In the genomic region with DNA sequence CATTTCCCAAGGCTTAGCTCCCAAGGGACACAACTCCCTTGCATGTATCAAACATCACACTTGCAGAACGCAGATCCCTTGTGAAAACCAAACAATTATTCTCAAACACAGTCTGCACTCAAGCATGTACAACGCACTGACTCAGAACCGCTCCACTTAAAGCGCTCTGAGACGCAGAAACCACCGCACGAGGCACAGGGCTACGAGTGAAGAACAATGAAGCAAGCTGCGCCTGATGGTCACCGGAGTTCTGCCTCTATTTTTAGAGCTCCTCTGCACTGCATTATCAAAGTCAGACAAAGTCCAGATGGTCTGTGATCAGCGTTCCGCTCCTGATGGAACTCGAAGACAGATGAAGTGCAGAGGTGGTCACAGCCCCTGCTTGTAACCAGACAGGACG, we compare ENCODE assay signal across 9 mouse cellular contexts. TPM values are rescaled to one million over a fixed set of nuclear protein-coding genes. Genes with fewer than 3 reads are reported as not detected.
DNase-seq lines count a peak whose midpoint lies in the region; ATAC-seq and TF ChIP-seq lines count a peak whose summit lies in the region.
"Had no signal": no experiment of that assay in that cellular context is flagged by ENCODE, and none has a peak within 500 bp of the region (broad histone marks: within the 10 kb centered on the region; RNA-seq: fewer than 3 reads in every experiment).

No protein-coding gene starts in this region.

- intact Hi-C loops in gastrocnemius, adult 2 months (cut with DNase I), result no loop called here
- intact Hi-C loops in gastrocnemius, postnatal 14 days (cut with DNase I; ENCODE audit: low total_unique reads), result no loop called here

- H3K36me3 ChIP-seq in heart, embryonic 13.5 days, result peaks cover 16% of the 10 kb centered on the region
- no peaks in the 10 kb centered on the region for H3K36me3 ChIP-seq in midbrain, embryonic 12.5 days

- H3K4me3 ChIP-seq in gastrocnemius, adult 2 months, result peak overlapping the region; percentile 43
- H3K4me3 ChIP-seq in brown adipose tissue, adult 24 weeks (ENCODE audit: insufficient read depth, low read depth, low read length), result peak overlapping the region; percentile 4; the same call in 1 of the 2 replicates
- H3K4me3 ChIP-seq in heart, embryonic 13.5 days, result peak overlapping the region; percentile 20
- H3K4me3 ChIP-seq in midbrain, embryonic 12.5 days, result no peak overlapping the region

- peak overlapping the region; percentile 28; the same call in 1 of the 2 replicates for H3K27ac ChIP-seq in gastrocnemius, adult 2 months
- no peak overlapping the region for H3K27ac ChIP-seq in brown adipose tissue, adult 24 weeks (replicated peaks; ENCODE audit: low read depth, low read length)
- peak overlapping the region; percentile 98 for H3K27ac ChIP-seq in heart, embryonic 13.5 days (replicated peaks)
- no peak overlapping the region for H3K27ac ChIP-seq in midbrain, embryonic 12.5 days (replicated peaks)
- H3K27ac ChIP-seq: liver, embryonic 14.5 days had no signal

- H3K4me2 ChIP-seq in heart, embryonic 13.5 days, result peak overlapping the region; percentile 63
- H3K4me2 ChIP-seq in midbrain, embryonic 12.5 days (replicated peaks), result peak overlapping the region; percentile 39

- peak; percentile 78 for ATAC-seq in heart, embryonic 13.5 days (ENCODE audit: extremely low read depth, insufficient number of reproducible peaks, low FRiP score, low TSS enrichment)
- ATAC-seq in midbrain, embryonic 12.5 days (ENCODE audit: low FRiP score, low read depth), result peak; percentile 71; the same call in 1 of the 2 replicates
- no peak for ATAC-seq in activated CD4-positive, CD25-positive, alpha-beta regulatory T cell, adult 4 months
- no peak for ATAC-seq in erythroid progenitor cell, adult 5-6 weeks (replicated peaks; ENCODE audit: low FRiP score, poor library complexity, severe bottlenecking)

- no peaks in the 10 kb centered on the region for H3K27me3 ChIP-seq in heart, embryonic 13.5 days (replicated peaks)
- H3K27me3 ChIP-seq in midbrain, embryonic 12.5 days, result no peaks in the 10 kb centered on the region

- WGBS in heart, embryonic 13.5 days, result 8% methylated on average over 14 of the region's 14 CpGs
- WGBS in midbrain, embryonic 12.5 days, result 53% methylated on average over 14 of the region's 14 CpGs

- 0 out of 2 replicates have a peak, but pooled peaks cover 2% of the 10 kb centered on the region for H3K4me1 ChIP-seq in brown adipose tissue, adult 24 weeks (ENCODE audit: control insufficient read depth, insufficient read depth, insufficient read length, low read length)
- peaks cover 33% of the 10 kb centered on the region for H3K4me1 ChIP-seq in heart, embryonic 13.5 days
- H3K4me1 ChIP-seq in midbrain, embryonic 12.5 days, result peaks cover 6% of the 10 kb centered on the region; the same call in 1 of the 2 replicates

- peak overlapping the region; percentile 75 for H3K9ac ChIP-seq in heart, embryonic 13.5 days
- H3K9ac ChIP-seq in midbrain, embryonic 12.5 days (replicated peaks), result no peak overlapping the region
- H3K9ac ChIP-seq: liver, embryonic 14.5 days had no signal

- no peak for TF ChIP-seq CTCF in gastrocnemius, adult 2 months (IDR thresholded peaks at IDR 0.05)

- no peak for DNase-seq in gastrocnemius, adult 2 months
- DNase-seq in gastrocnemius, postnatal 14 days, result no peak
- DNase-seq in adrenal gland, adult 2 months, result no peak

- no peaks in the 10 kb centered on the region for H3K9me3 ChIP-seq in heart, embryonic 13.5 days
- H3K9me3 ChIP-seq in midbrain, embryonic 12.5 days, result no peaks in the 10 kb centered on the region

RNA-seq across cellular contexts. Expression of a gene that starts 50.4 kb away (rescaled TPM):
- 10 to 100 TPM in 1 of 2 experiments, 1 to 10 TPM in 1; 8.1 to 12.1 TPM for total RNA-seq in gastrocnemius, adult 2 months (2021)
- total RNA-seq in gastrocnemius, postnatal 14 days (2021), result 10 to 100 TPM; 16.2 to 19.3 TPM
- polyA plus RNA-seq in brown adipose tissue, adult 24 weeks (2012; ENCODE audit: insufficient read depth, insufficient read length, missing spikeins), result 11.3 and 12.7 TPM in 2 replicates
- polyA plus RNA-seq in heart, embryonic 13.5 days (2015; fragmentation: Nextera tagmentation; extraction: Ambion mirVana), result 50.3 and 54.6 TPM in 2 replicates
- 11.2 and 11.9 TPM in 2 replicates for polyA plus RNA-seq in midbrain, embryonic 12.5 days (2016; fragmentation: Nextera tagmentation; extraction: Ambion mirVana)
- polyA plus RNA-seq in activated CD4-positive, CD25-positive, alpha-beta regulatory T cell, adult 4 months (2017; shearing (Covaris generic)), result 10 to 100 TPM in 1 of 2 experiments, 1 to 10 TPM in 1; 9.1 to 11.8 TPM
- 10 to 100 TPM; 49.8 to 50.1 TPM for total RNA-seq in adrenal gland, adult 2 months (2021)
- polyA plus RNA-seq in adrenal gland, adult 2 months (2012; rRNA removed), result 10.6 and 12.4 TPM in 2 replicates
- 1.4 and 2.9 TPM in 2 replicates for total RNA-seq in erythroid progenitor cell, adult 5-6 weeks (2015; ENCODE audit: low replicate concordance)
- total RNA-seq in erythroid progenitor cell, adult 5-6 weeks (2017; ENCODE audit: low replicate concordance), result 1.2 and 2.3 TPM in 2 replicates

Comparison
In these comparisons a context has a peak if more than half of its experiments do, and no peak if none do; other contexts are left out.
1. H3K27ac ChIP-seq: peak in gastrocnemius, adult 2 months (single experiment) and heart, embryonic 13.5 days (single experiment); none in brown adipose tissue, adult 24 weeks (single experiment) and midbrain, embryonic 12.5 days (single experiment).
2. ATAC-seq: peak in heart, embryonic 13.5 days (single experiment) and midbrain, embryonic 12.5 days (single experiment); none in activated CD4-positive, CD25-positive, alpha-beta regulatory T cell, adult 4 months (single experiment) and erythroid progenitor cell, adult 5-6 weeks (single experiment).